In genomic region chr4:108834115-108834970, GRCm38 (mm10) we compare ENCODE assay signal across 7 mouse cellular contexts. TPM values are rescaled to one million over a fixed set of nuclear protein-coding genes. Genes with fewer than 3 reads are reported as not detected.
DNase-seq lines count a peak whose midpoint lies in the region; ATAC-seq lines count a peak whose summit lies in the region.

Gene Txndc12 (plus strand): TSS chr4:108834601.

- intact Hi-C loops in left cerebral cortex, postnatal 36 days (cut with DNase I), result no loop called here

- WGBS in intestine, embryonic 16.5 days, result under 1% methylated on average over 34 of the region's 34 CpGs
- under 1% methylated on average over 34 of the region's 34 CpGs for WGBS in midbrain, embryonic 11.5 days

- peak within 1 kb of the TSS; percentile 91 for H3K4me3 ChIP-seq in intestine, embryonic 16.5 days (ENCODE audit: low read length)
- H3K4me3 ChIP-seq in midbrain, embryonic 11.5 days (ENCODE audit: low read depth, low read length), result peak within 1 kb of the TSS; percentile 78

- H3K9ac ChIP-seq in intestine, embryonic 16.5 days (ENCODE audit: low read depth, low read length), result peak within 1 kb of the TSS; percentile 97
- H3K9ac ChIP-seq in midbrain, embryonic 11.5 days (ENCODE audit: low read length), result peak within 1 kb of the TSS; percentile 97

- peak; percentile 87 for DNase-seq in adrenal gland, postnatal 10 days
- peak; percentile 91 for DNase-seq in embryo, embryonic 9.5 days (ENCODE audit: extremely low spot score)
- DNase-seq in gastrocnemius, postnatal 4 days (ENCODE audit: low spot score in 2 of 2), result peak; percentile 50 to 84
- DNase-seq in left cerebral cortex, postnatal 36 days (ENCODE audit: low spot score in 2 of 2), result peak; percentile 81 to 83
- peak; percentile 99 for DNase-seq in midbrain, embryonic 11.5 days (ENCODE audit: low spot score, missing footprints)
- DNase-seq in skeletal muscle tissue, adult 2 months (ENCODE audit: low read depth, low spot score), result peak; percentile 79

- H3K9me3 ChIP-seq in intestine, embryonic 16.5 days (ENCODE audit: control insufficient read depth, low read length), result no peaks in the 10 kb centered on the region
- no peaks in the 10 kb centered on the region for H3K9me3 ChIP-seq in midbrain, embryonic 11.5 days (ENCODE audit: control insufficient read depth, low read length)

- peak within 1 kb of the TSS; percentile 99 for H3K27ac ChIP-seq in intestine, embryonic 16.5 days (ENCODE audit: low read length)
- H3K27ac ChIP-seq in midbrain, embryonic 11.5 days (ENCODE audit: low read depth, low read length), result peak within 1 kb of the TSS; percentile 99

- H3K36me3 ChIP-seq in intestine, embryonic 16.5 days (ENCODE audit: control insufficient read depth, insufficient read depth, low read length), result no peaks in the 10 kb centered on the region
- peaks cover 3% of the 10 kb centered on the region; the same call in 1 of the 2 replicates for H3K36me3 ChIP-seq in midbrain, embryonic 11.5 days (ENCODE audit: control insufficient read depth, insufficient read depth, low read length)

- no peaks in the 10 kb centered on the region for H3K27me3 ChIP-seq in intestine, embryonic 16.5 days (replicated peaks; ENCODE audit: control insufficient read depth, insufficient read depth, low read length)
- H3K27me3 ChIP-seq in midbrain, embryonic 11.5 days (ENCODE audit: control insufficient read depth, insufficient read depth, low read length), result no peaks in the 10 kb centered on the region

- peak; percentile 81 for ATAC-seq in intestine, embryonic 16.5 days
- peak; percentile 81 for ATAC-seq in midbrain, embryonic 11.5 days (ENCODE audit: low FRiP score)

- peak within 1 kb of the TSS; percentile 84 for H3K4me2 ChIP-seq in intestine, embryonic 16.5 days (ENCODE audit: low read depth, low read length)
- H3K4me2 ChIP-seq in midbrain, embryonic 11.5 days, result peak within 1 kb of the TSS; percentile 83

- peaks cover 25% of the 10 kb centered on the region for H3K4me1 ChIP-seq in intestine, embryonic 16.5 days (ENCODE audit: control insufficient read depth, insufficient read depth, low read length)
- H3K4me1 ChIP-seq in midbrain, embryonic 11.5 days (ENCODE audit: control insufficient read depth, insufficient read depth, low read length), result peaks cover 23% of the 10 kb centered on the region

RNA-seq across cellular contexts. Expression of gene Txndc12, which starts in this region (rescaled TPM):
- total RNA-seq in adrenal gland, postnatal 10 days (2021), result 10 to 100 TPM; 70.0 to 71.7 TPM
- 10 to 100 TPM; 37.2 to 41.1 TPM for total RNA-seq in gastrocnemius, postnatal 4 days (2021)
- 81.9 and 91.0 TPM in 2 replicates for polyA plus RNA-seq in intestine, embryonic 16.5 days (2015; fragmentation: Nextera tagmentation; extraction: Ambion mirVana)
- 10 to 100 TPM; 39.4 to 40.9 TPM for total RNA-seq in left cerebral cortex, postnatal 36 days (2021)
- 112 and 113 TPM in 2 replicates for polyA plus RNA-seq in midbrain, embryonic 11.5 days (2014; fragmentation: Nextera tagmentation; extraction: Ambion mirVana)

Comparison
In these comparisons a context has a peak if more than half of its experiments do, and no peak if none do; other contexts are left out.
1. Peak in every context shown above with its lines: DNase-seq, ATAC-seq, H3K4me3 ChIP-seq and H3K27ac ChIP-seq.